Mouse (Mus musculus) kidney, postnatal 14 days (tissue): ENCODE measurements at regions not wholly inside any gene's neighbourhood (a gene's known extent, or its start where the extent isn't known, plus 50 kb on each side); places are given as distances from the start of the nearest gene placed in this dataset.

ENCODE experiments used
- DNase-seq: peaks from one replicate; pipeline ENCODE4 v3.0.0; 2022; ENCODE audit warnings: mixed read lengths

DNA sequence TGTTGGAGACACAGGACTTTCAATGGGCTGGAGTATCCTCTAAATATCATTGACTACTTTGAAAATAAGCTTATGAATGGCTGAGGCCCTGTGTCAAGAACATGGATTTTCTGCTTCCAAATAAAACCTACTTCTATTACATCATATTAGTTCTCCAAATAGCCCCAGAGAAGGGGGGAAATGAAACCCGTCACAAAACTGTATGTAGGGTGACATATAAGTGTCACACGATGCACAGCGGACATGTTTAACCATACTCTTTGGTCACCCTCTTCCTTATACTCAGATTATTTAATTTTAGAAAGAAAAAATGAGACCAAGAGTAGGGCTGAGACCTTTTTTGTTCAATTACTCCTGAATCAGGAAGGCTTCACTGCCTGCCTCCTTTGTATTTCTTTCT lies 189.2 kb upstream of the Creb1 start:
- DNase-seq = no peak

DNA sequence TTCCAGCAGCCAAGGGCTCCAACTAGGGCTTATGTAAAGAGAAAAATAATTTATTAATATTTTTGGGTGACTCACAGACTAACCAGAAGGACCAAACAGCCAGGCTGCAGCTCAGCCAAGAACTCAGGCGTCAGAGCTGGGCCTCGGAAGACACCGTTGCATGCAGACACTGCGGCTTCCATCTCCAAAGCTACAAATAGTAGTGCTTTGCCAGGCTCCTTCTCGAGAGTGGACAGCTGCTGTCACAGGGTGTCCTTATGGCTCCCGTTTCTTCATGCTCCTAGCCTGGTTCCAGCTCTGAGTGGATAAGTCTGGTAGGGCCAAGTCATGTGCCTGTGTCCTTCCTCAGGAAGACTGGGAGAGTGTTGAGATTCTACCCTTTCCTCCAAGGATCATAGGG lies 190.8 kb upstream of the Creb1 start:
- DNase-seq = no peak

DNA sequence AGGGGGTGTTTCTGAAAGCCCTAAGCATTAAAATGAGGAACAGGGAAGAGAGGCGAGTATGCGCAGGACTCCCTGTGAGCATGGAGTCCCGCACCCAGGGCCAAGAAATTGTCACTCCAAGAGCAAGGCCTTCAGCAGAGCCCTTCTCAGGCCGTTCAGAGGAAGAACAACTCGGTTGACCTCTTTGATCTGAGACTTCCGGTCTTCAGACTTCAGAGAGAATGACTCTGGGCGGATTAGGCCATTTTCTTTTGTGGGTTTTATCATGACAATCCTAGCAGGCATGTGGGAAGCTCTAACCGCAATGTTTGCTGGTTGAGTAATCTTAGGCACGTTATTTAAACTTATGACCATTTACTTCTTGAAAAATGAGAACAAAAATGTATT lies 193.9 kb upstream of the Creb1 start:
- peak; percentile 14 for DNase-seq

DNA sequence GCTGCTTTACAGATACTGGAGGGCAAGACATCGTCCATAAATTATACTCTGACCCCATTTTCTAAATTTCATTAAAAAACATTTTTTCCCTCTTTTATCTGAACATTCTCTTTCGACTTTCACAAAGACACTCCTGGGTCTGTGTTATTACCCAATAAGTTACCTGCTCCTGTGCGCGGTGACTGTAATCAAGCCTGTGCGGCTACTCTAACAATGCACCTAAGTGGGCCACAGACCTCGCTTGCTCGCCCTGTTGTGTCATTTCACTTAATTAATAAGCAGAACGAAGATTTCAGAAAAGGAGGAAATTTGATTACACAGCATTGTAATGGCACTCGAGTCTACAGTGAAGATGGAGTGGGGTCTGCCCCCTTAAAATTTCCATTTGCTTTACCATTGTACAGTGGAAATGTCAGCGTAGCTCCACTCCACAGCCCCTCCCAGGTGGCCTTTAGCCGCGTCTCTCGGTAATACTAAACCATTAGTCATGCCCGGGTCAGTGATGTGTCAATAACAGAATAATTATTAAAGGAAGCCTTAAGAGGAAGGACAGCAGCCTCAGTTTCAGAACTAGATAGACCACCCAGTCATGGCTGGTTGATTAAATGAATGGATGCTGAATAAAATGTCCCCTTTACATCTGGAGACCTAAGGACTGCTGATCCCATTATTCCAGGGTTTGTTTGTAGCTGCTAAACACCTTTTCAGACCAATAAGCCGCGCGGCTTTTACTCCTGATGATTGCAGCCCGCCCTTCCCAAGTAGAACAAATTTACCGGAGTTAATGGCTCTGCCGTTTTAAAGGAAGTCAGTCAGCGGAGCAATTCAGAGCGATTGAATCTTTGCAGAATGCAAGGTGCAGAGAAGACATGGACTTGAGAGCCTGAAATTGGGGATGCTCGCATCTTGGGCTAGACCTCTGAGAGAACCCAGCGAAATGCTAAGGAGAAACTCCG lies 194.5 kb upstream of the Creb1 start:
- DNase-seq = no peak

DNA sequence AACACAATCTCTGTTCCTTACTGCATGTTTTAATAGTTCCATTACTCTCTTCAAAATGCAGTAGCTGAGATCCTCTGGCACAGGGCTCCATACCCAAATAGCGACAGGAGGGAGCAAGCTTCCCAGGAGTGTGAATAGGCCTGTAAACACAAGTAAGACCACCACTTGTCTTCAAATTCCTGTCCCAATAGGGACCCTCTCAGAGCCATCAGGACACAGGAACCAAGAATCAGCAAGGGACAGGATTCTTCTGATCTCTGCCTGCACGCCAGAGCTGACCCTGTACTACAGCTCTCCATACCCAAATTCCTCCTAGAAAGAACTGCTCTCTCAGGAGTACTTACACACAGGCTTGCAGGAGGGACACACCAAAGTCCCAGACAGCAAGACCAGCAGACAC lies 200.9 kb upstream of the Creb1 start:
- DNase-seq = no peak

DNA sequence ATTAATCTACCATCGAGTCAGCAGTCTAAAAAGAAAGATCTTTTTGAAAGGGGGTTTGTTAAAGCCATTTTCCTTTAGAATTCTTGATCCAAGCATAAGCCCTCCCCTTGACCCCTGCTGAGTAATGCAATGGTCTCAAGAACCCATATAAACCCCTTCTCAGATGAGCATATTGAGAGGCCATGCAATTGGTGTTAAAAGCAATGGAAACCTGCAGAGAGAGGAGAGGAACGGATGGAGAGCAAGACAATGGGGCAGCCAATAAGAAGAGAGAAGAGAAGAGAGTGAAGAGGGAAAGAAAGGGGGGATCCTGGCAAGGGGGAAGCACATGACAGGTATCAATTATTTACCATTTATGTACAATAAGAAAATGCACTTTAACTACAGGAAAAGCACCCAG lies 201.7 kb upstream of the Creb1 start:
- DNase-seq = no peak

DNA sequence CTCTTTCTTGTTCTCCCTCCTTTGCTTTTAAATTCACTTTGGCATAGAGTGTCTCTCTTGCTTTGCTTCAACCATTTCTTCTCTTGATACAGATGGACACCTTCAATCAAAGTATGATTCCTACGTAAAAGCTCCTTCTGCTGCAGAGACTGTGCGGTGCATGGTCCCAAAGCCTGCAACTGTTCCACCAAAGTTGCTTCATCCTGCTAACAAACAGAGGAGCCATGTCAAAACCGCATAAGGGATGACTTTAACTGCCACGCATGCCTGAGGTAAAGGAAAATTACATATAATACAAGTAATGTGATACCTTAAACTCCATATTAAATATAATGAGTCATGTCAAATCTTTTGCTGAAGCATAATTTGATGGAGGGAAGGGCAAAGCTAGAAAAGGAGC lies 200.1 kb upstream of the Klf7 start:
- no peak for DNase-seq

DNA sequence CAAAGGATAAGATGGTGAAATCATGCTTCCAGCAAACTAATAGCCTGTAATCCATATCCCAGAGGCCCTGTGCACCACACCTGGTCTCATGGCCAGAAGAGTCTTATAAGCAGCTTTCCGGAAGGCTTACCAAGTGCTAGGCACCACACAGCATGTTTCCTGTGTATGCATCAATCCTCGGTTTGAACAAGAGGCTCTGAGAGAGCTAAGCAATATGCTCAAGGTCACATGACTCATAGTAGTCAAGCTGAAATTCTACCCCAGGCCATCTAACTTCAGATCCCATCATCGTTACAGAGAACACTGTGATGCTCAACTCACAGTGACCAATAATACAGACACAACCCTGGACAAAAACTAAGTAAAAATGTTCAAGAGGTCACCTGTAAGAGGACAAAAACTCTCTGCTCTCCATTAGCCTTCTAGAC lies 197.1 kb upstream of the Klf7 start:
- no peak for DNase-seq

DNA sequence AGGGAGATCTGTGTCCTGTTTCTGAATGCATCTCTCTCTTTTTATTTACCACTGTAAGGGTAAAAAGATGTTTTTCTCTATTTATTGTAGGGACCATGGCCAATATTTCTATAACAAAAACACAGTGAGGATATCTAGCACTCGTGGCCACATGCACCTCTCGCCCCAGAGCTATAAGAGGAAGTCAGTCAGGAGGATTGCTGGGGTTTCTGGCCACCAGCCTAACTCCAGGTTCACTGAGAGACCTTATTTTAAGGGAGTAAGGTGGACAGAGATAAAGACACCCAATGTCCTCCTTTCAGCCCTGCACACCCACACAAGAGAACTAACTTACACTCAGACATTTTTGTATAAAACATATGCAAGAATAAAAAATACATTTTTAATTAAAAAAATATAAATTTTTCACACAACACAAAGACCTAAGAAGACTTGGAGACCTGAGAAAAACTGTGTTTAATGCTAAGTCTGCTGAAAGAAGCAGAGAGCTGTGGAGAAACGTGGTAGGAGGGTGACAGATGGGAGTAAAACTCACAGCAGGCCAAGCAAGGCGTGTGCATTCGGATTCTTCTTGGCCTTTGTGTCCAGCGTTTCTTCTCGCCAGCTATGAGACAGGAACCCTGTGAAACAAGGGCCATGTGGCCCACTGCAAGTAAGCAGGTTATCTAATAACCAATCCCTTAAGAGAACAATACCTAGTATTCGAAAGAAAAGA lies 196.5 kb upstream of the Klf7 start:
- DNase-seq = no peak

DNA sequence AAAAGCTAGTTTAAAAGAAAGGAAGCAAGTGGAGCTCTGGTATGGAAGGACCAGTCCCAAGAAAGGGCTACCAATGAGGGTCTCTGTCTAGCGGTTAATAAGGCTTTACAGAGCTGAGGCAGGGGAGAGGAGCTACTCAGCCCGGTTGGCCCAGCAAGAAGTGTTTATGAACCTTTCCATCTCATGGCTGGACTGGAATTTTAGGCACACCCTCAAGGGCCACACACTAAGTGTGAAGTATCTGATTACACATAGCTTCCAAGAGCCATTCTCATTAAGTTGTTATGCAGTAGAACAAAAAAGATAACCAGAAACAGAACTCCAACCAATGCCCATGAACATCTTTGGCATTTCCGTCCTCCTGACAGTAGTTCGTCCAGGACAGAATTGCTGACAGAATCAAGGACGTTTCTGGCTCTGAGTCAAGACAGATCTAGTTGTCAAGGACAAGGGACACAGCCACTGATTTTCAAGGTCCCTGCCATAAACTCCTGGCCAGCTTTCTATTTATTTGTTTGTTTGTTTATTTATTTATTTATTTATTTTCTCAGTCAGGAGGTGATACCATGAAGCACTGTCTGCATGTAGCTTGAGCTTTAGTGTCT lies 195.1 kb upstream of the Klf7 start:
- no peak for DNase-seq

DNA sequence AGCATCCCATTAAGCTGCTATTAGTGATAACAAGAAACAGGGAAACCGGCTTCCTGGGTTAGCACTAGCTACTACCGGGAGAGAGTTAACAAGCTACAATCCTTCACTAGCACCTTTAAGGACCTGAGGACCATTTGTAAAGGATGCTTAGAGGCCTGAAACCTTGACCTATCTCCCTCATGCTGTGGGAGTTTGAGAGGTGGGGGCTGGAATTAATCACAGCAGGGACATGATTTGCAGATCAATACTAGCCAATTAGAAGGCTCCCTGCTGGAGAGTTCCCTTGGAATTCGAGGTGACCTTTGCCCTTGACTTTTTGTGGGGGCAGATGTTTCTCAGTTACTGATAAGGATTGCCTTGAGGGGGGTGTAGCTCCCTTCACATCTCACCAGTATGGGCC lies 189.3 kb upstream of the Klf7 start:
- no peak for DNase-seq

DNA sequence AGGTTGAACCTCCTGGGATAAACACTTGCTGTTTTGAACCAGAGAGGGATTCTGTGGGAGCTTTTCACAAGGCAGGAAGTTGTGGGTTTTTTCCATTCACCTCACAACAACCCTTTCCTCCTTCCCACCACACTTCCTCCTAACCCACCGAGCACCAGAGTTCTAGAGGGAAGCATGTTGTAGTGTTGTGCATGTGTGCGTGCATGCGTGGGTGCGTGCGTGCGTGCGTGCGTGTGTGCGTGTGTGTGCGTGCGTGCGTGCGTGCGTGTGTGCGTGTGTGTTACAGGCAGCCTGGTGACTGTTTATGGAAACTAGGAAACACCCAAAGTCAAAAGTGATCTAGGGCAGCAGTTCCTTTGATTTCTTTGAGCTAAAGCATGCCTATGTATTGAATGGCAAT lies 186.5 kb upstream of the Klf7 start:
- DNase-seq = no peak

DNA sequence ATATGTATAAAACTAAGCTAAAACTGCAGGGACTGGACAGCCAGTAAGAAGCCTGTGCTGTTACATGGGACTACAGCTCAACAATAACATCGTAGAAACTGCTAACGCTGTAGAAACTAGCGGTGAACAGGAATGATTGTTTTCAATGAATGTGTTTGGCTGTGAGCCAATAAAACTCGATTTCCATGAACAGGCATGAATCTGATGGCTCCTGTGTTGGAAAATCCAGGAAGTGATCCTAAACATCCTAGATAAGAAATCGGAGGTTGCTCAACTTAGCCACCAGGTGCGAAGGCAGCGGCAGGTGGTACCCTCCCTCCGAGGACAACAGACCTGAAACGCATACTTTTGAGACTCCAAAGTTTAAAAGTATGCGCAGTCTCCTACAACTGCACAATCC lies 186.0 kb upstream of the Klf7 start:
- DNase-seq = peak; percentile 25

DNA sequence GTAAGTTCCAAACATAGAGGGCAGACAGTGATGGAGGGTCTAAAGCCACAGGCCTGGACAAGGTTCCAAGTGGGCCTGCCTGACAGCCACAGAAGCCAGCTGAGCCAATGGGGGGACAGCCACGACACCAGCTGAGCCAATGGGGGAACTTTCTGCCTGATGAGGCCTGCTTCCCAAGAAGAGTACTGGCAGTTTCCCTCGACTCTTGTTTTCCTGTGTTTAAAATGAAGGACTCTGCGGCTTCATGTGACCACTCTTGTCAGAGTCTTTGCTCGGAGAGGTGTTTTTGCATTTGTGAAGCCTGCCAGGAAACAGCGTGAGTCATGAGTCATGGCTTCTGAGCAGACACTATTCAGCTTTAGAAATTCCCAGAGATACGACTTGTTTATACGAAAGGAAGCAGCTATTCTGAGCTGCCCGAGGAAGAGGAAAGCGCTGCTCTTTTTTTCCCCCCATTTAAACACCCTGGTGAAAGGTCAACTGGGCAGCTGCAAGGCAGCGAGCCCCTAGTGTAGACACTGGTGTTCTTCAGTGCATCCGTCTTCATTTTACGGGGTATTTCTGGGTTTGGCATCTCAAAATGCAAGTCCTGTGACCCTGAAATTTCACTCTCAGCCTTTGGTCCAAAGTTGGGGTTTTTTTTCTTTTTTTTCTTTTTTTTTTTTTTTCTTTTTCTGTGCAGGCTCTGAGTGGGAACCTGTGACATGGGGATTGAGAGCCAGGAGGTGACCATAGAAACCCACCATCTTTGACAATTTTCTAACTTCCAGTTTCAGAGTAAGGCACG lies 183.5 kb upstream of the Klf7 start:
- DNase-seq = peak; percentile 72

DNA sequence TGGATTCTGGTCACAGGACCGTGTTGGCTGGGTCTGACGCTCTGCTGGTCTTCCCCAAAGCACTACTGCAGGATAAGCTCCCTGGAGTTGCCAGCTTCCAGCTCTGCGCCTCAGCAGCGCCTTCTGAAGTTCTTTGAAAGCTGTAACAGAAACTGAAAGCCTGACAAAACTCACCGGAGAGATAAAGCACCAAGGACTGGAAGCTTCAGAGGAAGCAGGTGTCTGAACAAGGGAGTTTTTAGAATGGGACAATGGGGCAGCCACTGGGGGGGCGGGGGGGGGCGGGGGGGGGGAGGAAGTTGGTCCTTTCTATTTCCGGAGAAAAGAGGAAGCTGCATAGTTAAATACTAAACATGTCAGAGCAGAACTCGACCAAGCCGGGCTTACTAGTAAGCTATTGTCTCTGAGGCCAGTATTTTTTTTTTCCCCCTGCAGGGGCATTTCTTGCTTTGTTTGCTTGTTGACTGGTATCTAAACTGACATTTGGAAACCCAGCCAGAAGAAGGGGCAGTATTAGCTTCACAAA lies 180.8 kb upstream of the Klf7 start:
- DNase-seq = peak; percentile 74

DNA sequence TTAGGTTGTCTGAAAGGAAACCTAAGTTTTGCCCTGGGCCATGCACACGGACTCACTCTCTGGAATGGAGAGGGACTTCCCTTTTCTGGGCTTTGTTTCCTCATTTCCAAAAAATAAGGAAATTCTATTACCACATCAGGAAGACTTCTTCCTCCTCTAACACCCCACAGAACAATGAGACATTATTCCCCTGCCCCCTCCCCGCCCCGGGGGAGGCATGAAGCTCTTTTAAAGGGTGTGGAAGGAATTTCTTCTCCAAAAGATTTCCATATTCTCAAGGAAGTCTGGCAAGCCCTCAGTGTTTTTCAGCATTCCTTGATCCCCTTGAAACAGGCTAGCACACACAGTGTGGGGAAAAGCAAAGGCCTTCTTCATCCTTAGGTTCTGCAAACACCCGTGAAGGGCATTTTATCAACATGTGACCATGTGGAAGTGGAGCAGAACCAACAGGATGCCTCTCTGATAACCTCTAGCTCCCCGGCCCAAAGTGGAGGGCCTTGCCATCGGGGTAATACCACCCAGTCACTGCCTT lies 179.5 kb upstream of the Klf7 start:
- peak; percentile 59 for DNase-seq

DNA sequence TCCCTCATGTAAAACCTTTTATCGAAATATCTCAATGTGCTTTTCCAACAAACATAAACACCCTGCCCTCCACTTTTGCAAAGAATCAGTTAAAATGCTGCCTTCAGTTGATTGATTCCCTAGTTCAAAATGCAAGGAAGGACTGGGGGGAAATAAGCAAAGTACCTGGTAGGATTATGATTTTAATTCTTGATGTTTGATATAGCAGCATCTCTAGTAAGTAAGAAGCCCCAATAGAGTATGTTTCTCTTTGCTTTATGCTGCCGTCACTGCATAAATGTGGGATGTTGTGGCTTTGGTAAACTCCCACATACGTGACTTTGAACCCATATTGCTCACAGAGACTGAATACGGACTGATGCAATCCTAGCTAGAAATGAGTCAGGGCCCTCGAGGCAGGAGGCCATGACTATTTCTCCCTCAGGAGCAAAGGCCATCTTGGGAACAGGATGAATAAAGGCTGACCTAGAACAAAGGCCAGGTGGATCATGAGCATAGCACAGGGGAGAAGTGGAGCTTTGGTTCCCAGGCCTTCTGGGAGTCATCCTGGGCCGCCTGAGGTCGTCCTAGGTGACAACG lies 179.0 kb upstream of the Klf7 start:
- DNase-seq = no peak

DNA sequence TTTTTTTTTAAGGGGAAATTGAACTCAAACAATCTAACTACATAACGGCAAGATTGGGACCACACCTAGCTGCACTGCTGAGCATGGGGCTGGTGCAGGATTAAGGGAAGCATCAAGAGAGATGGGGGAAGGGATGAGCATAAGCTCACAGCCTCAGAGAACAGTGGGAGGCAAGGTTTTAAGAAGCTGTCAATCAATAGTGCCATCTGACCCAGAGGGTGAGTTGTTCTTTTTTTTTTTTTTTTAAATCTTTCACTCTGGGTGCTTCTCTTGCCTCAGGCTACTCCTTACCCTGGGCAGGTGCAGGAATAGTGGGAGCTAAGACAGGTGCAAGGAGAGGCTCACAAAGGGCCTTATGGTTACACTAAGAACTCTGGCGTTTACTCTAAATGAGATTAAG lies 176.9 kb upstream of the Klf7 start:
- DNase-seq = no peak

DNA sequence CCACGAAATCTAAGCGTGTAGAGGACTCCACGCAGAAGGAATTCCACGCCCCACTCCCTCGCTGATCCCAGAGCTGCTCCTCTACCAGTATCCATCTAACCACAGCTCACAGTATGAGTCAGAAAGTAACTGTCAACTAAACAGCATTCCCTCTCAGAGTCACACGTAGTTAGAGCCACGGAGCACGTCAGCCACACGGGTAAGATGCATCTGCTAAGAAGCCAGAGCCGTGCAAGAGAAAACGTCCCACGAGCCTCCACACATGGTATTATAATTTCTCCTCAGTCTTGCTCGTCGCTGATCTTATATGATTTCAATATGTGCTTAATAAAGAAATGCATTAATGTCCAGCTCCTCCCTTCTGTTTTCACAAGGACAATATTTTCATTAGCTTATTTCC lies 176.1 kb upstream of the Klf7 start:
- DNase-seq = no peak

DNA sequence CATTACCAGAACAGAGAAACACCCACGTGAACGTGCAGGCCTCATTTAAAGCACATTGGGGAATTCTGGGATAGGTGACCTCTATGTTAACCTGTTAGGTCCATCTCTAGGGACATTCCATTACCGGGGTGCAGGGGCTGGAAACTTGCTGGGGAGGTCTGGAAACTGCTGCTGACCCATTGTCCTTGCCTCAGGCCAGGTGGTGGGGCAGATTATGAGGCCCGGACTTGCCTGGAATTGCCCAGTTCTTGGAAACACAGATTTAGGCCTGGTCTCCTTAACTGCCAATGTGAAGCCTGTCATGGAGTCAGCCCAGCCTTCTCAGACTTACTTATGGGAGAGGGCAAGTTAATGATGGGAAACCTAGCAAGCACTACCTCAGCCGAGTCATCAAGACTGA lies 175.3 kb upstream of the Klf7 start:
- no peak for DNase-seq

DNA sequence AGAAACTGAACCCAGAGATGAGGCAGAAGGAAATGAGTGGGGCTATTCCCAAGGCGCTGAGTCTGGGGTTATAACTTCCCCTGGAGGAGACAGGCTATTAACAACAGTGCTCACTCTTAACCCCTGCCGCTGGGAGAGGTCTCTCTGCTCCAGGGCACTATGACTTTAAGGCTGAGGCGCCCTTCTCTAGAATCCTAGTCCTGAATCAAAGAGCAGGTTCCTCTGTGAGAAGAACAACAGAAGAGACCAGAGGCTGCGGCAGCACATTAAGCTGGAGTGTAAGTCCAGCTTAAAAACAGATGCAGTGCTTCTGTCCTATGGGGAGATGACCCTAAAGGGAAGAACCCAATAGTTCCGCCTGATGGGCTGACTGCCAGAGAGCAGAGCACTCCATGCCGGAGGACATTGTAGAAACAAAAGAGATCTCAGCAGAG lies 173.4 kb upstream of the Klf7 start:
- DNase-seq = peak; percentile 29

DNA sequence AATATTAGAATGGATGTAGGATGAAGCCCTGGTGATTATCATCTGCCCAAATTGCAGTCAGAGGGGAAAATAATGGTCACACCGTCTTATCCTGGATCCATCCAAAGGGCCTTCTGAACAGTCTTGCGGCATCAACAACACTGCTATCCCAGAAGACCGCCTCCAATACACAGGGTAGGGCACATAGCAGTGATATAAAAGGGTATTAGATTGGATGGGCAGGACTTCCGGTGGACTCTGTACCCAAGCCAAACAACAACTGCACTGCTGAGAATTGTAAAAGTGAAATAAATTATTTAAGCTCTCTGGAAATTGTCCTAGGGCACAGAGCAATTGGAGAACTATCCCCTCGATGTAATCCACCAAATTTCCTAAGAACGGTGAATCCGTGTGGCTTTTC lies 173.0 kb upstream of the Klf7 start:
- no peak for DNase-seq
